Mouse (Mus musculus) NIH3T3 (cell line): Measurements from ENCODE around the gene Abcb6.

Source experiments
- DNase-seq: peaks from one replicate; pipeline ENCODE4 v3.0.0-alpha.2; 2012; ENCODE audit warnings: low read depth

Gene Abcb6

DNA sequence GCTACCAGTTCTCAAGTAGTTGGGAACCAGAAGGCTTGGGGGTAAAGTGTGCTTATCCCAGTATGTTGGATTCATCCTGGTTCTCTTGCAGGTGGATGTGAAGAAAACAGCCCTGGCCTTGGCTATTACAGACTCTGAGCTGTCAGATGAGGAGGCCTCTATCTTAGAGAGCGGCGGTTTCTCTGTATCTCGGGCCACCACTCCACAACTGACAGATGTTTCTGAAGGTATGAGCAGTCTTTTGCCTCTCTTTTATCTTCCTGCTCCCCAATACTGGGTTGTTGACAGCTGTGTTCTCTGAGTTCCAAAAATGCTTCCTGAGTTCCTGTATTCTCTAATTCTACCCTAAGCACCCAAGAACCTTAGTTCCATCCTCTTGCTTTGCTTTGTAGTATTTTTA is 34.6 kb downstream of the Abcb6 start:
- no peak for DNase-seq

DNA sequence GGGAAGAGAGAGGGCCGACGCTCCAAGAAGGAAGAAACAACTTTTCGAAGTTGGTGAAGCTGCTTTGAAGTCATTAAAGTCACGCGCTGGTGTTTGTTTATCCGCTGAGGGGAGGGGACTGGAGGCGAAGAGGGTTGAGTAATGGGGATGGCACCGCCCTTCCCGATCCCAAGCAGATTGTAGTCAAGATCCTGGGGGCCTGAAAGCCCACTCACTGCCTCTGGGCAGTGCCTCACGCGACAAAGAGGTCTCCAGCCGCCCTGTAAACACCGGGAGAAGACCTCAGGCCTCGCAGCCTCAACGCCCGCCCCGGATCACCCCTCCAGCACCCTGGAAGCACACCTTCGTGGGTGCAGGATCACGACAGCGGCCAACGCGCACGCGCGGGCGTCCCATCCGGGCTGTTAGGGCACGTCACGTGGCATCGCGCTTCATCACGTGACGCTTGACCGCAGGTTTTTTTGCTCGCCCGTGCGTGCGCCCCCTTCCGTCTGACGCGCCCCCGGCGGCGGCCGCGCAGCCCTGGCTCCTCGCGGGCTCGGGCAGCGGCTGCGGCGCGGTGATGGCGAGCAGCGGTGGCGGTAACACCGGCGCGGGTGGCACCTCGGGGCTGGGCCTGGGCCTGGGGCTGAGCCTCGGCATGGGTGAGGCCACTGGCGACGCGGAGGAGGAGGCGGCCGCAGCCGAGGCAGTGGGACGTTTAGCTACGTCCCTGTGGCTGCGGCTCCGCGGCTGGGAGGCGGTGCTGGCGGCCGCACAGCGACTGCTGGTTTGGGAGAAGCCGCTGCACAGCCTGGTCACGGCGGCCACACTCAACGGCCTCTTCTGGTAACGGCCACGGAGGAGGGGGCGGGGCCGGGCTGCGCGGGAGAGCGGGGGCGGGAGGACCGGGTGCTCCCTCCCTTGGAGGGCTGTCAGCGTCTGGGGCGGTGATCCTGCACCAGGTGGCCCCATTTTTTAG is 37.6 kb downstream of the Abcb6 start, which contains the start of the genes Cnppd1 and Retreg2:
Cnppd1 (minus strand) TSS at position 411 of the 961 bp plus-strand sequence.
Retreg2 (plus strand) TSS at position 478 of the 961 bp plus-strand sequence.
- DNase-seq, result peak; percentile 99

DNA sequence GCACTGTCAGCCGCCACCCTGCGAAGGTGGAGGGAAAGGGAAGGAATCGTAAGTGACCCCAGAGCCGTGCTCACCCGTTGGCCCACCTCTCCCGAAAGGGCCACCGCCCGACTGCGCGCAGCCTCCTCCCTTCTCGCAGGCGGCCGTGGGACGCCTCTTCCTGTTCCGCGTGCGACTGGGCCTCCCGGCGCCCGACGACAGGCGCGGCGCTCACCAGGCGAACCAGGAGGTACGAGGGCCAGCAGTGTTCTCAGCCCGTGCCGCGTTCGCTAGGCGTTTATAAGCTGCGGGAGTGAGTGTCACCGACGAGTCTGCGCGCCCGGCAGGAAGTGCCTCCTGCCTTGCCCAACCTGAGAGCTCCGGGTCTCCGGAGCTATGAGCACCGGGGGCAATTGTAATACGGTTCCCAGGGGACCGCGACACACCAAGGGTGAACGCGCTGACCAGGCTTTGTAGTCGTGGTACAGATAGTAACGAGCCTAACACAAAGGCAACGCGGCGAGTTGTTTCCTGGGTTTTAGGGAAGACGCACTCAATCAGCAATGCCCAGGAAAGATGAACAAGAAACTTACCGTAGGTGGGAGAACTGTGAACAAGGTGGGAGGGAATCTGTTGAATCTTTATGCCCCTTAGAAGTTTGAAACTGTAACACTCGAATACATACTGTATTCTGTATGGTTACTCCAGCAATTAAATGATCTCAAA is 38.6 kb downstream of the Abcb6 start:
- peak; percentile 72 for DNase-seq

DNA sequence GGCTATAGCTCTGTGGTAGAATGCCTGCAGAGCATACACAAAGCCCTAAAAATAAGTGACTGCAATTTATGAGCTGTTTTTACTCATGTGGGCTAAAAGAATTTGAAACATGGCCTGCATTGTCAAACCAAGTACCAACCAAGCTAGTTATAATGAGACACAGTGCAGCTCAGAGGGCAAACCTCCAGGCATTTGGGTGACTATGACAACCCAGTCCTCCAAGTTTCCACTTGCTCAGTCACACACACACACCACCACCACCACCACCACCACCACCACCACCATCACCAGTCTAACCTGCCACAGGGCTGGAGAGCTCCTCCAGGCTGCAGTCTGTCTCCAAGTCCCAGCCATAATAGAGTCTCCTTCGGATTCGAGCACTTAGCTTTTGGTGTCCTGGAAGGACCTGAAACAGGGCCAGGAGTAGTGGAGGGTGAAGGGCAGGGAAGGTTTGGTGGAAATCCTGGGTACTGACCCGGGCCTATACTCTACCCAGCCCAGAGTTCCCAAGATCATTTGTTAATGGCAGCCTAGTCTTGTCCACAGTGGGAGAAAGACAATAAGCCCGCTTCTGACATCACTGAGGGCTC is 39.5 kb downstream of the Abcb6 start:
- peak; percentile 53 for DNase-seq

DNA sequence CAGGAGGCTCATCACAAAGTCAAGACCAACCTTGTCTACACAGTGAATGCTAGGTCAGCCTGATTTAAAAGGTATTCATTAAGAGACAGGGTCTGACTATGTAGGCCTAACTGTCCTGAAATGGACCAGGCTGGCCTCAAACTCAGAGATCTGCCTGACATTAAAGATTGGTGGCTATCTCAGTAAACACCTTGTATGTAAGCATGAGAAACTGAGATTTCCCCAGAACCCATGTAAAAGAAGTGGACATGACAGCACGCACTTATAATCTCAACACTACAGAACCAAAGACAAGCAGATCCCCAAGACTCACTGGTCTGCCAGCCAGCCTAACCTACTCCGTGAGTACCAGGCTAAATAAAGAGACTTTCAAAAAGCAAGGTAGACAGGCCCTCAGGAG is 41.7 kb downstream of the Abcb6 start:
- no peak for DNase-seq

DNA sequence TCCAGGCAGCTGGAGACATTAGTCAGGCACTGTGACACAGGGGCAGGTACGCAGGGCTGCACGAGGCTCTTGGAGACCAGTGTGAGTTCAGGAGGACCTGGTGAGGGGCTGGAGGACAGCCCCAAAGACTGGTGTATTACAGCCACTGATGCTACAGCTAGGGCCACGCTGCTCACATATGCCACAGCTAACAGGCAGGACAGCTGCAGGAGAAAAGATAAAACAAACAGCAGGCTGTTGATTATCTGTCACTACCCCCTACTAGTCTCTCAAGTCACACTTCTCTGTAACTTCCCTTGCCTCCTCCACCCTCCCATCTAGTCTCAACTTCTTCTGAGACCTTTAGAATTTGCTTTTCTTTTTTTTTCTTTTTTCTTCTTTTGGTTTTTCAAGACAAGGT is 43.5 kb downstream of the Abcb6 start:
- no peak for DNase-seq

DNA sequence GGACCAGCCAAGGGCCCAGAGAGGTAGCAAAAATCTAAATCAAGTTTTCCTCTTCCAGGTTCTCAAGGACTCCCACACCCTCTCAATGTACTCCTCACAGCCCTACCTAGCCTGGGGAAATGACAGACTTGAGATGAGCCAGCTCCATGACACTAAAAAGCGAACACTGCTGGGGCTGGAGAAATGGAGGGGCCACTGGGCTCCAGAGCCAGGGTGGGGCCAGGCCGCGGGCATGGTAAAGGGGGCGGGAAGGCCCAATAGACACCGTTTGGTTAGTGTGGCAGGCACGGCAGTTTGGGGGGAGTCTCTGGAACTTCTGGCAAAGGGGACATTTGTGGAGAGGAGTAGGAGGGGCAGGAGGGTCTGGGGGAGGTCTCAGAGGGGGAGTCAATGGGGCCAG is 43.9 kb downstream of the Abcb6 start:
- no peak for DNase-seq

DNA sequence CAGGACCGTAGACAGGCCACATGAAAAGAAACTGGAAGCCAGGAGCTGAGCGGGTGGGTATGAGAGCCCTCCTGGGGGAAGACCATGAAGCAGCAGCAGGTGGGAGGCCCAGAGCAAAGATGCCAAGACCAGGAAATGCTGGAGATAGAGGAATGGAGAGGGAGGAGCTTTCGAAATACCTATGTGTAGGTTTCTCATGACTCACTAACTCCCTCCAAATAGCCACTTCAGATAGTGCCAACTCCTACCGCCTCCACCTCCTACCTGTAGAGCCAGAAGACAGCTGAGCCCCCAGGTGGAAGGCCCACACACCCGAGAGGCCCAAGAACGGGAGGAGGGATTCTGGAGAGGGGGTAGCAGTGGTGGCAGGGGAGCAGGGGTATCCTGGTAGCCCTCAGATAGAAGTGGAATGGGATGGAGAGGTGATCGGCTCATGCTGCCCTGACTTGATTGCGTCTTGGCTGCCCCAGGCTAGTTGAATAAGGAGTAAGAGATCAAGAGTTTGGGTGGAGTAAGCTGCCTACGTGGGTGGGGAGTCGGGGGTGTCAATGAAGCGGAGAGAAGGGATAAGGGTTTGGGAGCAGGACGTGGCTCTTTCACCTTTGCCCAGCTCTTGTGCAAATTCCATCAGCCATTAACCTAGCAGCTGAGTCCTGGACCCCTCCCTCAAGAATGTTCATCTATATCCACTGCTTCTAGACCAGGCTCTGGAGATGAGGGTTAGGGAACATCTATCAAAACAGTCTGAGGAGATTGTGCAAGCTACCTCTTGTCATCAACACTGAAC is 46.6 kb downstream of the Abcb6 start, which contains the start of gene Slc23a3:
Slc23a3 (minus strand) TSS at position 470 of the 787 bp plus-strand sequence.
- no peak for DNase-seq

DNA sequence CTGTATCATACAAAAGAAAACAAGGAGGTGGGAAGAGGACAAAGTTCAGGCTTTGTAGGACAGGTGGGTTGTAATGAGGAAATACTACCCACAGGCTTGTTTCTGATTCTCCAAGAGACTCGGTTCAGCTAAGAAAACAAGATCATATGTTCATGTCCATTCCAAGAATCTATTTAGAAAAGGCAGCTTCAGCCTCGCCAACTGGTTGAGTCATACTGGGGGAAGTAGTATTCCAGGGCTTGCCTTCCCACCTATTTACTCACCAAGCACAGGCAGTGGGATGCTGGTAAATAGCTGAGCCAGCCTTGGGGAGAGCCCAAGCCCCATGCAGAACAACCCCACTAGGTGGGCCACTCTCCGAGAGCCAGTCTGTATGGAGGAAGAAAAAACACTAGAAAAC is 51.6 kb downstream of the Abcb6 start:
- DNase-seq, result peak; percentile 87

DNA sequence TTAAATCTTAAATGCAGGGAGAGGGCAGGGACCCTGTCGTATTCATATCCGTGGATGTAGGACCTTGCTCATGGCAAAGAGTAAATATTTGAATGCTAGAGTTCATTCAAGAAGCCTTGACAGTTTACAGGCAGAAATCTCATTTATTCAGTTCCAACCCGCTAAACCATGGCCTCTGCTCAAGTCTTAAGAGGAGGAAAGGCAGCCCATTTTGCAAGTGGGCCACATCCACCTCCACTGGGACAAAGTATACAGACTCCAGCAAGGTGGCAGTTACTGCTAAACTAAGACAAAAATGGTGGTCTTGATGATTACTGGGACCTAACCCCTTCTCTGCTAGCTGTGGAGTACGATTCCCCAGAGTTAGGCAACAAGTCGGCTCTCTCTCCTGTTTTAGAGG is 54.8 kb downstream of the Abcb6 start:
- DNase-seq, result no peak

DNA sequence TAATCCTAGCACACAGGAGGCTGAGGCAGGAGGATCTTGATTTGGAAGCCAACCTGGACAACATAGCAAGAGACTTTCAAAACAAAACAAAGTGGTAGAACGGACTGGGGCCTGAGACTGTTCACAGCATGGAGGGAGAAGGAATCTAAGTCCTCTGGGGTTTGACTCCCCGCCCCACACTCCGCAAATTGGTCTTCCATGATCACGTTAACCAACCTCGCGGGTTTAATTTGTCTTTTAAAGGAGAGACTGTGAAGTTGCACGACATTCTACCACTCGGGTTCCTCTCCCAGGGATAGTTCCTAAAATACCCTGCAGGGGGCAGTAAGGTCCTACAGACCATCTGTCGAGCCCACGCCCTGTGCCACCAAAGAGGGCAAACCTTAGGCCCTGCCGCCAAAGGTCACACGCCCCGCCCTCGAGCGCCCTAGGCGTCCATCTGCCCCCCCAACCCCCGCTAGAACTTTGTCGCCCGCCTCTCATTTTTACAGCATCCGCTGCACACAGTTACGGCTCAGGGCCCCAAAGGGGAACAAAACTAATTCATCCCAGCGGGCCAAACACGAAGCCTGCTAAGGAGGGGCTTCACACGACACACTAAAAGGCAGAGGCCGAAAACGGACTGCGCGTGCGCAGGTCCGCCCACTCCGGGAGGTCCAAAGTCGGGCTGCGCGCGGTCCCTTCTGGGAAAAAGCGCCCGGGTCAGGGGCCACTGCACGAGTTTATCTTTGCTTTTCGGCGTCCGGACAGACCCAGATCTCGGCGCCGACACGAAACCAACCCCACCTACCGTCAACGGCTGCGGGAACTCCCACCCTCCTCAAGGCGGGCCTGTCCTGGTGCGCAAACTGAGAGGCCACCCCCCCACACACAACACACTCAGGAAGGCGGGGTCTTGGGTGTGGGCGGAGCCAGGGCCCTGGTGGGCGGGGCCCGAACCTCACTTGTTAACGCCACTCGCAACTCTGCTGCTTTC is 55.6 kb downstream of the Abcb6 start, which contains the start of gene Nhej1:
Nhej1 (minus strand) TSS at position 855 of the 976 bp plus-strand sequence.
- peak; percentile 100 for DNase-seq

DNA sequence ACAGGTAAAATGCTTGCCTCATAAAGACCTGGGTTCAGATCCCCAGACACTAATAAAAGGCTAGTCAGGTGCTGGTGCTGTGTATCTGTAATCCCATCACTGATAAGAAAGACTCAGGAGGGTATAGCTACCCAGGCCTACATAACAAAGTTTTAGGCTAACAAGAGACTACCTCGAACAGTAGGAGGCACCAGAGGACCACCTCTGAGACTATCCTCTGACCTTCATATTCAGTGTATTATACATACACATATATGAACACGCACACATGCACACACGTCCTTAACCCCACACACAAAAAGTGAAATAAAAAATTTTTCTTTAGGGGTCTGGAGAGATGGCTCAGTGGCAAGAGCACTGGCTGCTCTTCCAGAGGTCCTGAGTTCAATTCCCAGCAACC is 58.0 kb downstream of the Abcb6 start:
- DNase-seq, result no peak
